Mouse (Mus musculus): ENCODE measurements around the gene Taf5l. TPM values are rescaled to one million over a fixed set of nuclear protein-coding genes. Genes with fewer than 3 reads are reported as not detected.

Gene Taf5l
- polyA plus RNA-seq (2015; fragmentation: Nextera tagmentation; extraction: Ambion mirVana), result 37.0 and 38.4 TPM in 2 replicates

GRCm38 (mm10) chr8:124021237-124022227 lies at the start of gene Taf5l, which contains the start of gene Urb2:
Gene Taf5l (minus strand): TSS chr8:124021397.
Gene Urb2 (plus strand): TSS chr8:124021508.
- peak within 1 kb of the TSS; percentile 79 for H3K4me3 ChIP-seq
- H3K4me2 ChIP-seq, result peak within 1 kb of the TSS; percentile 63
- ATAC-seq (ENCODE audit: borderline replicate concordance, extremely low read depth, low FRiP score, low TSS enrichment), result peak; percentile 89
- WGBS, result under 1% methylated on average over 69 of the region's 74 CpGs
- H3K27me3 ChIP-seq, result no peaks in the 10 kb centered on the region
- no peaks in the 10 kb centered on the region for H3K9me3 ChIP-seq
- peak within 1 kb of the TSS; percentile 68 for H3K9ac ChIP-seq
- peaks cover 36% of the 10 kb centered on the region for H3K4me1 ChIP-seq
- H3K36me3 ChIP-seq, result peaks cover 20% of the 10 kb centered on the region
- H3K27ac ChIP-seq, result peak within 1 kb of the TSS; percentile 92

- Histone ChIP-seq H3K9ac (no peak overlapping the region), H3K4me3 (no peak overlapping the region), H3K27me3 (no peaks in the 10 kb centered on the region), H3K4me2 (no peak overlapping the region), H3K27ac (0 out of 2 replicates have a peak overlapping the region, but pooled peaks have one; percentile 18), H3K4me1 (peaks cover 3% of the 10 kb centered on the region; the same call in 1 of the 2 replicates), H3K9me3 (no peaks in the 10 kb centered on the region), H3K36me3 (no peaks in the 10 kb centered on the region)
- no peak; the same call in 1 of the 2 replicates for ATAC-seq (ENCODE audit: borderline replicate concordance, extremely low read depth, low FRiP score, low TSS enrichment)
- 41% methylated on average over 18 of the region's 18 CpGs for WGBS
These were observed 49.4 kb upstream of the Taf5l start for GRCm38 (mm10) chr8:124070363-124071324.

- H3K9me3 ChIP-seq, result no peaks in the 10 kb centered on the region
- no peak overlapping the region for H3K4me2 ChIP-seq
- H3K4me1 ChIP-seq, result peaks cover 3% of the 10 kb centered on the region; the same call in 1 of the 2 replicates
- no peaks in the 10 kb centered on the region for H3K36me3 ChIP-seq
- 62% methylated on average over 4 of the region's 4 CpGs for WGBS
- 0 out of 2 replicates have a peak overlapping the region, but pooled peaks have one; percentile 27 for H3K27ac ChIP-seq
- no peak for ATAC-seq (ENCODE audit: borderline replicate concordance, extremely low read depth, low FRiP score, low TSS enrichment)
- H3K9ac ChIP-seq, result no peak overlapping the region
- H3K27me3 ChIP-seq, result no peaks in the 10 kb centered on the region
- no peak overlapping the region for H3K4me3 ChIP-seq
These were observed 46.0 kb upstream of the Taf5l start for GRCm38 (mm10) chr8:124067059-124067750.

- 43% methylated on average over 4 of the region's 4 CpGs for WGBS
- ATAC-seq (ENCODE audit: borderline replicate concordance, extremely low read depth, low FRiP score, low TSS enrichment), result peak; percentile 46; the same call in 1 of the 2 replicates
- H3K27ac ChIP-seq, result peak overlapping the region; percentile 5; the same call in 1 of the 2 replicates
These were observed 45.3 kb upstream of the Taf5l start for GRCm38 (mm10) chr8:124066325-124067058.

GRCm38 (mm10) chr8:124056832-124057655 lies 35.8 kb upstream of the Taf5l start:
- H3K27ac ChIP-seq, result no peak overlapping the region
- H3K27me3 ChIP-seq, result no peaks in the 10 kb centered on the region
- ATAC-seq (ENCODE audit: borderline replicate concordance, extremely low read depth, low FRiP score, low TSS enrichment), result no peak
- 0 out of 2 replicates have a peak, but pooled peaks cover 5% of the 10 kb centered on the region for H3K4me1 ChIP-seq
- no peak overlapping the region for H3K4me3 ChIP-seq
- no peak overlapping the region for H3K4me2 ChIP-seq
- 70% methylated on average over 11 of the region's 11 CpGs for WGBS
- H3K36me3 ChIP-seq, result no peaks in the 10 kb centered on the region
- H3K9me3 ChIP-seq, result no peaks in the 10 kb centered on the region
- H3K9ac ChIP-seq, result no peak overlapping the region

More at GRCm38 (mm10) chr8:124066325-124067058, 45.3 kb upstream of the Taf5l start:
- Histone ChIP-seq H3K27me3 (no peaks in the 10 kb centered on the region), H3K4me3 (no peak overlapping the region), H3K4me1 (peaks cover 3% of the 10 kb centered on the region; the same call in 1 of the 2 replicates), H3K9me3 (no peaks in the 10 kb centered on the region), H3K4me2 (no peak overlapping the region), H3K36me3 (no peaks in the 10 kb centered on the region), H3K9ac (no peak overlapping the region)

- 35% methylated on average over 4 of the region's 4 CpGs for WGBS
- Histone ChIP-seq H3K36me3 (peaks cover 8% of the 10 kb centered on the region), H3K4me1 (0 out of 2 replicates have a peak, but pooled peaks cover 5% of the 10 kb centered on the region), H3K27me3 (no peaks in the 10 kb centered on the region), H3K9ac (no peak overlapping the region), H3K4me2 (no peak overlapping the region), H3K9me3 (no peaks in the 10 kb centered on the region), H3K27ac (no peak overlapping the region), H3K4me3 (no peak overlapping the region)
- no peak for ATAC-seq (ENCODE audit: borderline replicate concordance, extremely low read depth, low FRiP score, low TSS enrichment)
These were observed 31.4 kb upstream of the Taf5l start for GRCm38 (mm10) chr8:124052568-124052967.

GRCm38 (mm10) chr8:124052110-124052509 lies 30.9 kb upstream of the Taf5l start:
- H3K9me3 ChIP-seq, result no peaks in the 10 kb centered on the region
- ATAC-seq (ENCODE audit: borderline replicate concordance, extremely low read depth, low FRiP score, low TSS enrichment), result no peak
- 0 out of 2 replicates have a peak, but pooled peaks cover 5% of the 10 kb centered on the region for H3K4me1 ChIP-seq
- H3K9ac ChIP-seq, result no peak overlapping the region
- H3K36me3 ChIP-seq, result peaks cover 12% of the 10 kb centered on the region
- no peak overlapping the region for H3K4me2 ChIP-seq
- no peak overlapping the region for H3K27ac ChIP-seq
- H3K27me3 ChIP-seq, result no peaks in the 10 kb centered on the region
- no peak overlapping the region for H3K4me3 ChIP-seq
- 14% methylated on average over 3 of the region's 3 CpGs for WGBS

- Histone ChIP-seq H3K27ac (no peak overlapping the region), H3K4me1 (no peaks in the 10 kb centered on the region), H3K4me3 (no peak overlapping the region), H3K4me2 (no peak overlapping the region), H3K36me3 (peaks cover 43% of the 10 kb centered on the region), H3K27me3 (no peaks in the 10 kb centered on the region), H3K9ac (no peak overlapping the region), H3K9me3 (no peaks in the 10 kb centered on the region)
- ATAC-seq (ENCODE audit: borderline replicate concordance, extremely low read depth, low FRiP score, low TSS enrichment), result no peak
- 91% methylated on average over 8 of the region's 8 CpGs for WGBS
These were observed 24.7 kb upstream of the Taf5l start for GRCm38 (mm10) chr8:124045856-124046255.

- Histone ChIP-seq H3K27me3 (no peaks in the 10 kb centered on the region), H3K4me3 (no peak overlapping the region), H3K9me3 (no peaks in the 10 kb centered on the region), H3K4me2 (no peak overlapping the region), H3K4me1 (no peaks in the 10 kb centered on the region), H3K9ac (no peak overlapping the region), H3K36me3 (peaks cover 50% of the 10 kb centered on the region), H3K27ac (no peak overlapping the region)
- 90% methylated on average over 12 of the region's 12 CpGs for WGBS
- ATAC-seq (ENCODE audit: borderline replicate concordance, extremely low read depth, low FRiP score, low TSS enrichment), result no peak
These were observed 23.7 kb upstream of the Taf5l start for GRCm38 (mm10) chr8:124044931-124045330.

- no peak for ATAC-seq (ENCODE audit: borderline replicate concordance, extremely low read depth, low FRiP score, low TSS enrichment)
- H3K9ac ChIP-seq, result no peak overlapping the region
- no peaks in the 10 kb centered on the region for H3K27me3 ChIP-seq
- WGBS, result 85% methylated on average over 5 of the region's 5 CpGs
- no peak overlapping the region for H3K27ac ChIP-seq
- H3K4me2 ChIP-seq, result no peak overlapping the region
- H3K9me3 ChIP-seq, result no peaks in the 10 kb centered on the region
- H3K4me3 ChIP-seq, result no peak overlapping the region
- H3K4me1 ChIP-seq, result no peaks in the 10 kb centered on the region
- H3K36me3 ChIP-seq, result peaks cover 55% of the 10 kb centered on the region
These were observed 23.2 kb upstream of the Taf5l start for GRCm38 (mm10) chr8:124044421-124044820.

Measured in lung, embryonic 15.5 days (tissue).